Mouse (Mus musculus) thymus, postnatal 14 days (tissue): Measurements from ENCODE around the gene Lrrc32.

Source experiments
- DNase-seq: peaks from one replicate; pipeline ENCODE4 v3.0.0; 2021

Gene Lrrc32

DNA sequence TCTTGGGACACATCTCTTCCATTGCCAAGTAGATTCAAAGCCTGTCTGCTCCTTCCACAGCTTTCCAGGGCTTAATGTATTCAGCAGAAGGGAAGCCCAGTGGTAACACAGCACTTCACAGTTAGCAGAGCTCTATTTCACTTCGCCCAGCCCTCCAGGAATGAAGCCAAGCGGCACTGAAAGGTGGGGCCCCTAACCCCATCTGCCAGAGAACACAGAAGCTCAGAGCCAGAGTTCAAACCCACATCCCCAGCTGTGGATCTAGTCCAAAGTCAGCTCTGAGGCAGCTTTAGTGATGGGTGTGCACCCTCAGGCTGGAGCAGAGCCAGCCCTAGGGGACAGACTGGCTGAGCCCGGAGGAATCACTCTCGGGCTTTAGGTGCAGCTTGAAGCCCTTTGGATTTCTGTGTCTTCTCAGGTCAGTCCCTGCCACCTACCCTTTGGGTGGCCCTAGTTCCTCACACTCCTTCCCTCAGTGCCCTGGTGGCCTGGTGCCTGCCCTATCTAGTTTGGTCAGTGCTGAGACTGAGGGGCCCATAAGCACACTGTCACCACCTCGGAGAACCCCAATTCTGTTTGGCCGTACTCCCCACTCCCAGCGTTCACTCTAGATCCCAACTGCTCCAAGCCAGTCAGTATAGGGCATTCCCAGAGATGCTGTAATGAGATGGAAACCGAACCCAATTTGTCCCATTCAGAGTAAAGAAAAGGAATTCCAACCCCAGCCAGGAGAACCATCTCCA, 34.2 kb downstream of the Lrrc32 start:
- peak; percentile 72 for DNase-seq

DNA sequence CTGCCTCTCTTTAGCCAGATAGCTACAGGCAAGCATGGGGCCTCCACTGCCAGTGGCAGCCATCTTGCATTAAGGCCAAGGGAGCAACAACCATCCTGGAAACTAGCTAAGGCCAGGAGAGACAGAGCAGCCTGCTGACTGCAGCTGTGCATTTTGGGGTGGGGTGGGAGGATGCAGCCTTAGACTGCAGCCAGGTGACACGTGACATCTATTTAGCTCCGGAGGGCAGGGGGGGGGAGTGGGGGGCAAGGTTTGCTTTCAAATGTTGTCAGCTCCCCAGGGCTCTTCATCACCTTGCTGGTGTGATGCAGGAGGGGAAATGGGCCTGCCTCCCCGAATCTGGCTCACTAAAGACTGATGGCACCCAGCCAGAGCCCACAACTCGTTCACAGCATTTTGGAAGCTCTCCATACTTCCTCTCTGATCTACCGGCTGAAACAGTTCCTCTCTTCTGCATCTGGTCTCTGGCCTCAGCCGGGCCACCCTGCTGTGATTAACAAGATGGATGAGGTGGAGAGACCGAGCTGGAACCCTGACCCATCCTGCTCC, 34.8 kb downstream of the Lrrc32 start:
- peak; percentile 64 for DNase-seq

DNA sequence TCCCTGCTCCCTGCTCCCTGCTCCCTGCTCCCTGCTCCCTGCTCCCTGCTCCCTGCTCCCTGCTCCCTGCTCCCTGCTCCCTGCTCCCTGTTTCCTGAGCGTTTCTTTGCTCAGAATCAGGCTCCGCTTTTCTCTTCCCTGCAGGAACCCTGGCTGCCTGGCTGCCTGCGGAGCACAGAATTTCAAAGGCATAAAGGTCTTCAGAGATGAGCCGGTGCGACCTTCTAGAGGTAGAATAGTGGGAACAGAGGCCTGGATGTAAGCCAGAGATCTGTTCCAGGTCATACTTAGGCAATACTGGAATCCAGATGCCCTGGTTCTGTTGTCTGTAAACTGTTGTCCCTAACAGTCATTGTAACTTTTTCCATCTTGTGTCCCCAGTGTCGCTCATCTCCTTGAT, 35.3 kb downstream of the Lrrc32 start:
- DNase-seq: no peak

DNA sequence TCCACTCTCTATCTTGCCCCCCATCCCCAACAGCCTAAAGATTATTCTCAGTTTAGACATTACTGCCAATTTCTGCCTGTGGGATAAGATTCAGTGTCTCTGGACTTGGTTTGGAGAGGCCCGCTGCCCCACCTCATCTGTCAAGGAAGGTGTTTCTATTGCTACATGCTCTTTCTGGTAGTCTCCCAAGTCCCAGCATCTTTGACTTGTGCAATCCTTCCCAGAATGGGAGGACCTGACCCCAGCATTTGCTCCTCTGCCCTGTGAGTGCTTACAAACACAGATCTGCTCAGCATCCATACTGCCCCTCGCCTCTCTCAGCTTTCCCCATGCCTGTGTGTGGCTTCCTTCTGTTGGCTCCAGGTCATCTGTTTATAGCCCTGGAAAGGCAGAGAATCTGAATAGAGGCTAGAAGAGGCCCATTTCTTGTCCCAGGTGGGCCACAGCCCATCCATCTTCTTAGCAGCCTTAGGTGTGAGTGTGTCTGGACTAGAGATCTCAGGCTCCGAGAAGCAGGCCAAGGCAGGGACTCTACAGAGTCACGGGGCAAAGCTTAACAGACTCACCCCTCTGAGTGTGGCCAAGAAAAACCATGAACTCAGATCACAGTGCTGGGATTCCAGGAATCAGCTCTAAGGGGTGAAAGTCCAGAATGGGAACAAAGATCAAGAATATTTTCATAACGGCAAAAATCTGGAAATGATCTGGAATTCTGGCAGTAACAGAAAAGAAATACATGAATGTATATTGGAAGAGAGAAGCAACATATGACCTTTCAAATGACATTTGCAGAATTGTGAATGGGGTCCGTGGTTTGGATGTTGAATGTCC, 36.0 kb downstream of the Lrrc32 start:
- DNase-seq: no peak

DNA sequence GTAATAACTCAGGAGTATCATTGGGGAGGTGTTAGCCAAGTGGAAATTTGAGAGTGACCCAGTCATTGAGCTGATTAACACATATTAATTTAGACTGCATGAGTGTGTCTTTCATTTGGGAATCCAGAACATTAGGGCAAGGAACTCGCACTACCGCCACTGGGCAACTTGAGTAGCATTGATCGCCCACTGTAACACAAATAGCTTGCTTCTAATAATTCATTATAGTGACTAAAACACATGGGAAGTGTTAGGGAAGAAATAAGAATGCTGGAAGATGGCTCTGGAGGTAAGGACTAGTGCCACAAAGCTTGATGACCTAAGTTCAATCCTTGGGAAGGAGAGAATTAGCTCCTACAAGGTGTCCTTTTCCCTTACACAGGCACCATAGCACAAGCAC, 38.0 kb downstream of the Lrrc32 start:
- DNase-seq: no peak

DNA sequence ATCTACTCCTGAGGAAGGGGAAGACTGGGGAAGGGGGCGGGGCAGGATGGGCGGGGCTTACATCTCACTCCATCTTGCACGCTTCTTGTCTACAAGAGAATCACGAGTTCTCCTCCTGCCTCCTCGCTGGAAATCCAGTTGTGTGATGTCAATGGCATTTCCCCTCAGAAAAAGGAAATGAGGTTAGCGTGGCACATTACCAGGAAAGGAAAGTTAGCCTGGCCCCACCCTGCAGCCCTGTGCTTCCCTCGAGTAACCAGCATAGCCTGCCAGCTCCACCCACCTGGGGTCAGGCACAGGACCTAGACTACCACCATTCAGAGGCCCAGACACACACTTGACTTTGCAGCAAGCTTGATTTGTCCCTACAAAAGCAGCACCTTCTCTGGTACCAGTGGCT, 42.5 kb downstream of the Lrrc32 start:
- no peak for DNase-seq

DNA sequence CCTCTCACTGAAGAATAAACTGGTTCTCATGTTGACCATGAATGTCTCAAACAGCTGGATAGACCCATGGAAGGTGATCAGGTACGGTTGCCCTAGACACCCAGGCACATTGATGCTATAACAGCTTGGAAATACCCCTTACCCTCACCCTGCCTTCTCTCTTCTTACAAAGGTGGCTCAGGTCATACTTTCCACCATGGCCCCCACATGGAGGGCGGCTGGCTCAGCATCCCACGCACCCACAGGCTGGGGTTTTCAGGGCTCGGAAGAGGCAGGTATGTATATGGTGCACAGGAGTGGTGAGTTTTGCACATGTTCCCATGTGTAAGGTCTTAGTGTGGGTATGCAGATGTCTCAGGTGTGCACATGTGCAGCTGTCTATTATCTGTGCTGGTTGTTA, 43.9 kb downstream of the Lrrc32 start:
- no peak for DNase-seq

DNA sequence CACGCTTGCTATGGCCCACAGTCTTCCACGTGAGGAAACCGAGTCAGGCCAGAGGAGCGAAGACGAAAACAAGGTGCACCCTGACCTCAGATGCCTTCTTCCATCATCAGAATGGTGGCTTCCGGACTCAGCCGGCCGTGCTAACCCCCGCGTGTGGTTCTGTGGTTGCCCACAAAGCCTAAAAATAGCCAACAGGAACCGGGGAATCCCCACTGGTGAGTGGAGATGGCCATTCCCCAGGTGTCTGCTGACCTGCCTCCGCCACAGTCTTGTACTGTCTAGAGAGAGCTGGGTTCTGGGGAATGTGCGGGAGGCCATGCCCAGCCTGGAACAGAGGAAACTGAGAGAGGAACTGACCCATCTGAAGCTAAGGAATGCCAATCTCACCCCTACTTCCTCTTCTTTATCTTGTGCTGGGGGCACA, 45.4 kb downstream of the Lrrc32 start:
- DNase-seq: peak; percentile 65

DNA sequence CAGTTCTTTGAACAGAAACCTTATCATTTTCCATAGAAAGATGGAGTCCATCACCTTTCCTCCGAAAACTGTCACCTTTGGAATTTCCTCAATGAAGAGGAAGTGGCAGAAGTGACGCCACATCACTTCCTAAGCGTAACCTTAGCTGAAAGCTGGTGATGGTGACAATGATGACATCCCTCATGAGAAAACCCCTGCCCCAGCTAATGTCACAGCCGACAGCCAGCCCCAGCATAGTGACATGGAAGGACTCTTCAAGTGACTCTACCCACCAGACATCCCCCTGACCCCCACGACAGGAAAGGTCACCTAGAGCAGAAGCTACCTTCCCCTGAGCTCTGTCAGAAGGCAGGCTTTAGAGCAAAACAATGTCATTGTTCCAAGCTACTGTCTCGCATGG, 46.1 kb downstream of the Lrrc32 start:
- no peak for DNase-seq

DNA sequence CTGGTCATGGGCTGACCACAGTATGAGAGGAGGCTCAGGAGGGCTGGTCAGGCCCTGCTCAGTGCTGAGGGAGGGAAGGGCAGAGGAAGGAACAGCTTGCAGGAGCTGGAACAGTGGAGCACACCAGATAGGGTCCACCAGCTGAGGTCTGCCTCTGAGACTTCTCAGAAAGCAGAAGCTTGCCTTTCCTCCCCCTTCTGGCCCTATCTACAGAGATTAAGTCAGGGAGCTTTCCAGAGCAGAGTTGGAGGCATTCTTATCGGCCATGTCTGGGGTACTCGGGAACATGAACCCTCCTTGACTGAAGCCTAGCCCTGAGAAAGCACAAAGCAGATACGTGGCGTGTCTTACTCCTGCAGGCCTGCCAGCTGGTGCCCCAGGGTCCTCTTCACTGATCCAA, 46.8 kb downstream of the Lrrc32 start:
- DNase-seq: no peak

DNA sequence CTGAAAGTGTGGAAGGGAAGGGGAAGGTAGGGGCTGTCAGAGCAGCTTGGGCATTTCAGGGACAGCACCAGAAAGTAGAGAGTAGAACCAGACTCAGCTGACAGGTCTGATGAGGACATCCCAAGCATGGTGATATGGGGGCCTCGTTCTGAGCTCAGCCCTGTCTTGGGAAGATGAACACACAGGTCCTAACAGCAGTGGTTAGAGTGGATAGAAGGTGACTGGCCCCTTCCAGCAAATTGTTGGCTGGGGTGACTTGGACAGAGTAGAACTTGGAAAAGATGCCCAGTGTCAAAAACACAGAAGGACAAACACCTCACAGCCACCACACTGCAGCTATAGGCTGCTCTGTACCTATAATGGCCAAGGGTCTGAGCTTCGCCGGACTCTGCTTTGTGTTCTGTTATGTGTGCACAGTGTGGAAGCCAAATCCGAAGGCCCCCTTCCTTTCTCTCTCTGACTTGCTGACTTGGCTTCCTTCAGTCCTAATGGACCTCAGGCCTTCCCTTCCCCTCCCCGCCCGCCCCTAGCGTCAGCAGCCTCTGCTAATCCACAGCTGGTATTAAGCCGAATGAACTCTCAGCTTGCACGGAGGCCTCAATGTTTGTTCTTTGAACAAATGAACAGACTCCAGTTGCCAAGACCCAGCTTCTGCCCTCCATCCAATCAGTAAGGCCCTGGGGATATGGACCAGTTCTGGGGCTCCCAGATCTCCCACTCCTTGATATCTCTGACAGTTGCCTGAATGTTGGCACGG, 48.3 kb downstream of the Lrrc32 start:
- DNase-seq: no peak

DNA sequence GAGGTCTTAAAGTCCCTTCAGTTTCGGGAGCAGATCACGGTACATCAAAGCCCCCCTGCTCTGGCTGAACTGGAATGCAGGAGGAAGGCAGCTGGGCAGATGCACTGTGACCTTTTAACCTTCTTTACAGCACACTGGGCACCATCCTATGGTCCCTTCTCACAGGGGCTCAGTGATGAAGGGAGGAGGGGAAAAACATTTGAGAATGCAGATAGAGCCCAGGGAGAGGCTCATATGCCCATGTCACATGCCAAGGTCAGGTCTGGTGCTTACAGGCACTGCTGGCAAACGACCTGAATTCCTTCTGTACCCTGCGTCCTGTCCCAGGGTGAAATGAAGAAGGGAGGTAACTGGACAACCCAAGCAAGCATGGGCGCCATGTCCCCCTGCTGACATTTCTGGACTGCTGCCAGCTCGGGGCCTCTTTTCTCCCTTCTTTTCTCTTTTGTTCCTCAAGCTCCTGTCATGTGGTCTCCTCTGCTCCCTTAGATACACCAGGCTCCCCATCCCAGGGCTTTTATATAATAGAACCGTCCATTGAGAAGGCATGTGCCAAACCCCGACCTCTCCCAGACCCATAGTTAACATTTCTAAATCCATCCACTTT, 49.0 kb downstream of the Lrrc32 start:
- no peak for DNase-seq

DNA sequence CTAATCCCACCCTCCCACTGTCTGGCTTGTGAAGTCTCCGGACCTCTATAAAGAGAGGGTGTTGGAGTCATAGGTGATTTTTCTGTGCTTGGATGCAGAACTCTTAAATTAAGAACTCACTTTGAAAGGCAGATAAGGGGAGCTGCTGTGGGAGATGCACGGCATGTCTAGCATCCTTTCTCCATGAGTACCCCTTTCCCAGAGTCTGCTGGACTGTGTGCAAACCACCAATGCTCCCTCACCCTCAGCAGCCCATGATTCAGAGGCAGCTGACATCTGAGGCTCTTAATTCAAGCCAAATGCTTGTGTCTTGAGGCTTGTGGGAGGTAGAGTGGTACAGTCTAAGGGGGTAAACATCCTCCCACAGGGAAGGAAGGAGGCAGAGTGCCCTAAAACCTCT, 51.8 kb downstream of the Lrrc32 start:
- no peak for DNase-seq

DNA sequence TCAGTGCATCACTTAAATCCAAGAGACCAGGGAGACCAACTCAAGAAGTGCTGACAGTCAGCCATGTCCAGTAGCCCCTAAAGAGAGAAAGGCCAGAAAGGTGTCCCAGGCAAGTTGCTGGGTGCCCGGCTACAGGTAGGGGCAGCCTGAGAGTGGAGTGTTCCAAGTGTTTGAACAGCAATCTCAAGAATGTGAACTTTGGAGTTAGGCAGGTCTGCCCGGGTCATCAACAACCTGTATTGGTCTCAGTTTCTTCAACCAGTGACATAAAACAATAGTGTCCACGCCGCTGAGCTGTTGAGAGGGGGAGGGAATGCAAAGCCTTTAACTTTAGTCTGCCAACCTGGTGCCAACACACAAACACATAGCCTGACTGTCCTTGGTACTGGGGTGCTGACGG, 52.5 kb downstream of the Lrrc32 start:
- DNase-seq: no peak

DNA sequence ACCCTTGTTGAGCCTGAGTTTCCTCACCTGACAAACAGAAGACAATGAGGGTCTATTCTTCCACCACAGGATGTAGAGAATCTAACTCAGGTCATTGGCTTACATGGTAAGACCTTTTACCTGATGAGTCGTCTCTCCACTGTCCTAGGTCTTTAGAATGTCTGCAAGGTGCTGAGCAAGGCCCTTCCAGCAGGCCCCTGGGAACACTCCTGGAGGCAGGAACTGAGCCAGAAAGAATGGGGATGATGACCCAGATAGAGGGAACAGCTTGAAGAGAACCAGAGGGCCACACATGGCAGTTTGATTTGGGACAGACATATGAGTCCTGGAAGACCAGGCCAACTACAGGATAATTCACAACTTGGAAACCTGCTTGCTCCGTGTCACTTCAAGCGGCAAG, 53.2 kb downstream of the Lrrc32 start:
- no peak for DNase-seq

DNA sequence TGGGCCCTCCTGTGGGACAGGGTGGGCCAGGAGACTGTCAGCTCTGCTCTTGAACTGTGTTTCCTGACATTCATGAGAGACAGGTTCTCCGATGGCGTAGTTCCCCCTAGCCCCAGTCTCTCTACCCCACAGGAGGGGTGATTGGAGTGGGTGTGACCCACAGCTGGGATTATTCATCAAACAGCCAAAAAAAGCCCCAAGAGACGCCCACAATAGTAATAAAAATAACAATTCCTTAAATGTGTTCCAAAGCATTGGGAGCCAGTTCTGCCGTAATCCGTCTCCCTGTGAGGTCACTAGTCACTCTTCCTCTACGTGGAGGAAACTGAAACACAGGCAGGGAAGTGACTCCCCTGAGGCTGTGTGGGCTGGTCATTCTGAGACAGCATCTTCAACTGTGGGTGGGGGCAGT, 53.7 kb downstream of the Lrrc32 start:
- no peak for DNase-seq

DNA sequence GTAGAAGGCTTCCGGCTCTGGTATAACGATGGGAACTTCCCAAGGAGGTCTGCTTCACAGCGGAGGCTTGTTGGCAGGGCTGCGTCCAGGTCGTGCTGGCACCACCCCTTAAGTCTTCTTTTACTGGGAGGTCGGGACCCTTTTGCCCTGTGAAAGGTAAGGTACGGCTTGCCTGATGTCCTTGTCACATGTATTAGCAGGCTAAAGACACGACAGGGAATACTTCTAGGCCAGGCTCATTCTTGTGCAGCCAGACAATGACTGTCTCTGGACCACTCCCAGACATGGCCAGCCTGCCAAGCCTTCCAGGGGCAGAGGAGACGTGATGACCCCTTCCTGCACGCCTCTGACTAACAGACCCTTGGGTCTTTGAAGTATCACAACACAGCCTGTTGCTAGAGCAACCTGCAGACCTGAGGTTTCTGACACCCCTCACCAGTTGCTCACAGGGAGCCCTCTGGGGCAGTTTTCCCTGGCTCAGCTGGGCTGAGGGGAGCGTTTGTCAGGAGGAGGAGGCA, 54.8 kb downstream of the Lrrc32 start:
- DNase-seq: no peak

DNA sequence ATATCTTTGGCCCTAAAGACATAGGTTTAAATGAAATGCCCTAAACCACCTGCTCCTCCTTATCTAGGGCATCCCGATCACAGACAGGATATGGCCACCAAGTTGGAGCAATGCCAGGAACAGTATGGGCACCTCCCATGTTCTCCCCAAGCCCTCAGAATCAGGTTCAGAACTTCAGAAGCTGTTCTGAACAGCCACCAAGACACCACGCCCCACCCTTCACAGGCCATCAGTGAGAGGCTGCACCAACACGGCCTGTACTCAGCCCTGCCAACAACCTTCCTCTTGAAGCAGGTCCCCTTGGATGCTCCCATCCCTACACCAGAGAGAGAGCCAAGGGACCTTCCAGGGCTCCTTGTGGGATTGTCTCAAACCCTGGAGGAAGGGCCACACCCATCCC, 55.5 kb downstream of the Lrrc32 start:
- no peak for DNase-seq

DNA sequence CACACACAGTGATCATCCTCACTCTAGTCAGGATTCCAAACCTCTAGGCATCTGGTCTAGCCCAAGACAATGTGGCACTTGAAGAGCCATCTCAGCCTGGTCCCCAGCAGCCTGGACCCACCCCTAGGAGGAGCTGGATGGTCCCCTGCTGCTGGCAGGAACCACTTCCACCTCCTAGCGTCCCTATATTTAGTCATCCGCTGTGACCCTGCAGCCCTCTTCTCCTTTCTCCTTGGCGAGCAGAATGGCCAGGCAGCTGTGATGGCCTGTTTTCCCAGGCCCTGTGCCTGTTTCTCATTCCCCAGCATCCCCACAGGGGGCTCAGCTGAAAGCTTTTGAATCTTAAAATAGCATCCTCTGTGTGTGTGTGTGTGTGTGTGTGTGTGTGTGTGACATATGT, 59.8 kb downstream of the Lrrc32 start:
- no peak for DNase-seq

DNA sequence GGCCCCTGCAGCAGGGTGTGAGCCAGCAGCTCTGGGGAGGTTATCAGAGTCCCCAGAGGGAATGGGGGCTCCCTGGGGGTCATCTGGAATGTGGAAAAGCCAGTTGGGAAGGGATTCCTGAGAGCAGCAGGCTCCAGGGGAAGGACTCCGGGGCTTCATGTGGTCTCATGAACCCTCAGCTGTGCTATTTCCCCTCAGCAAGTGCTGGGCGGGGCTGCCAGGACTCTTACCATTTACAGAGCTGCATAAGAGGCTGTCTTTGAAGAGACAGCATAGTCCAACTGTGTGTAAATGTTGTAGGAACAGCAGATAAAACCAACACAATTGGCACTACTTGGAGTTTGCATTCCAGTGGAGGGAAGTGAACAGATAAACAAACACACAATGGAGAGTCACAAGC, 61.5 kb downstream of the Lrrc32 start:
- DNase-seq: peak; percentile 53

DNA sequence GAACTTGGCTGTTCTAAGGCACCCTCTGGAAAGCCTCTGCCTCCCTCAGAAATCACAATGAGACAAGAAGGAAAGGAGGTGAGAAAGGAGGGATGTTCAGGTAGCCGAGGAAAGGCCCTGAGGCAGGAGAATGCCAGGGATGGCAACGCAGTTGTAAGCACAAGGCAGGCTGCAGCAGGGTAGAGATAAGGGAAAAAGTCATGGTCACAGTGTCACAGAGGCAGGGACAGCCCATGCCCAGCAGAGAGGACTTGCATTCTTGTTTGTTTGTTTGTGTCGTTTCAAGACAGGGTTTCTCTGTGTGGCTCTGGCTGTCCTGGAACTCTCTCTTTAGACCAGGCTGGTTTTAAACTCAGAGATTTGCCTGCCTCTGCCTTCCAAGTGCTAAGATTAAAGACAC, 62.0 kb downstream of the Lrrc32 start:
- no peak for DNase-seq
